Mouse (Mus musculus): ENCODE measurements around the gene Fosb.

GRCm38 (mm10) chr7:19320637-19321036 is 10.8 kb upstream of the Fosb start:
- TF ChIP-seq CTCF (IDR thresholded peaks at IDR 0.05; ENCODE audit: insufficient read depth, low read depth, low read length), result no peak
- no peak for TF ChIP-seq POLR2A (IDR thresholded peaks at IDR 0.05; ENCODE audit: insufficient read depth, low read depth, low read length)

Data from olfactory bulb, adult 2 months (tissue).